ENCODE assay signal across 22 mouse cellular contexts in the genomic region with DNA sequence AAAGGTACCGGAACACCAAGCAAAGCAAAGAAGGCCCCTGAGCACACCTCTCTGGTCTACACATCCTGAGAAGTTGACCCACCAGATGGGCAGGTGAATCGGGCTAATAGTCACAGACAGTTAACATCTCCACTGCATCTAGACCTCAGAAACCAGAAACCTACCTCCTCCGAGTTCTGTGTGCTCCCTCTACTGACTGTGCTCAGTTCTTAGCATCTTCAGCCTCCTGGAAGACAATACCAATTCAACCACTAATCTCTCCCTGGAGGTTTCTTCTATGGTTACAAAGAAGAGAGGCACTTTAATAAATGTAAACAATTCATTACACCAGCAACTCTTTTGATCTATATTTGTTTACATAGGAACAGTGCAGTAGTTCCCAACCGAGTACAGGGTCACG. TPM values are rescaled to one million over a fixed set of nuclear protein-coding genes. Genes with fewer than 3 reads are reported as not detected.
DNase-seq lines count a peak whose midpoint lies in the region; ATAC-seq lines count a peak whose summit lies in the region.
"Had no signal": no experiment of that assay in that cellular context is flagged by ENCODE, and none has a peak within 500 bp of the region (broad histone marks: within the 10 kb centered on the region; RNA-seq: fewer than 3 reads in every experiment).

No protein-coding gene starts in this region.

- H3K27me3 ChIP-seq in forebrain, embryonic 13.5 days = peaks cover 23% of the 10 kb centered on the region
- H3K27me3 ChIP-seq in forebrain, embryonic 12.5 days = peaks cover 38% of the 10 kb centered on the region
- no peaks in the 10 kb centered on the region for H3K27me3 ChIP-seq in hindbrain, embryonic 15.5 days
- H3K27me3 ChIP-seq in hindbrain, embryonic 12.5 days = peaks cover 25% of the 10 kb centered on the region
- no peaks in the 10 kb centered on the region for H3K27me3 ChIP-seq in forebrain, embryonic 16.5 days (replicated peaks; ENCODE audit: control insufficient read depth, insufficient read depth, low read length)
- H3K27me3 ChIP-seq in neural tube, embryonic 14.5 days (ENCODE audit: control insufficient read depth, insufficient read depth, low read length) = no peaks in the 10 kb centered on the region

- H3K4me2 ChIP-seq in forebrain, embryonic 13.5 days = peak overlapping the region; percentile 53
- no peak overlapping the region for H3K4me2 ChIP-seq in forebrain, embryonic 12.5 days
- peak overlapping the region; percentile 68 for H3K4me2 ChIP-seq in hindbrain, embryonic 15.5 days
- H3K4me2 ChIP-seq in hindbrain, embryonic 12.5 days (replicated peaks) = no peak overlapping the region
- H3K4me2 ChIP-seq in forebrain, embryonic 16.5 days (ENCODE audit: low read length) = peak overlapping the region; percentile 71
- H3K4me2 ChIP-seq in neural tube, embryonic 14.5 days (ENCODE audit: low read depth, low read length) = peak overlapping the region; percentile 72
- H3K4me2 ChIP-seq: embryonic facial prominence, embryonic 12.5 days; heart, embryonic 12.5 days had no signal

- peaks cover 45% of the 10 kb centered on the region for H3K4me1 ChIP-seq in forebrain, embryonic 13.5 days
- H3K4me1 ChIP-seq in forebrain, embryonic 12.5 days = peaks cover 11% of the 10 kb centered on the region
- H3K4me1 ChIP-seq in hindbrain, embryonic 15.5 days (replicated peaks) = peaks cover 65% of the 10 kb centered on the region
- peaks cover 6% of the 10 kb centered on the region for H3K4me1 ChIP-seq in hindbrain, embryonic 12.5 days
- H3K4me1 ChIP-seq in forebrain, embryonic 16.5 days (replicated peaks; ENCODE audit: control insufficient read depth, insufficient read depth, low read length) = peaks cover 44% of the 10 kb centered on the region
- peaks cover 23% of the 10 kb centered on the region for H3K4me1 ChIP-seq in neural tube, embryonic 14.5 days (ENCODE audit: control insufficient read depth, insufficient read depth, low read length)

- no peaks in the 10 kb centered on the region for H3K9me3 ChIP-seq in forebrain, embryonic 13.5 days (replicated peaks)
- no peaks in the 10 kb centered on the region for H3K9me3 ChIP-seq in forebrain, embryonic 12.5 days
- no peaks in the 10 kb centered on the region for H3K9me3 ChIP-seq in hindbrain, embryonic 15.5 days
- H3K9me3 ChIP-seq in hindbrain, embryonic 12.5 days (replicated peaks) = no peaks in the 10 kb centered on the region
- no peaks in the 10 kb centered on the region for H3K9me3 ChIP-seq in forebrain, embryonic 16.5 days (ENCODE audit: control insufficient read depth, low read length)
- no peaks in the 10 kb centered on the region for H3K9me3 ChIP-seq in neural tube, embryonic 14.5 days (ENCODE audit: control insufficient read depth, low read length)
- H3K9me3 ChIP-seq: embryonic facial prominence, embryonic 12.5 days; heart, embryonic 12.5 days; limb, embryonic 10.5 days had no signal

- no peak overlapping the region for H3K9ac ChIP-seq in forebrain, embryonic 13.5 days
- no peak overlapping the region for H3K9ac ChIP-seq in forebrain, embryonic 12.5 days
- H3K9ac ChIP-seq in hindbrain, embryonic 15.5 days = no peak overlapping the region
- no peak overlapping the region for H3K9ac ChIP-seq in hindbrain, embryonic 12.5 days
- no peak overlapping the region for H3K9ac ChIP-seq in forebrain, embryonic 16.5 days (replicated peaks; ENCODE audit: low read depth, low read length)
- H3K9ac ChIP-seq in neural tube, embryonic 14.5 days (replicated peaks; ENCODE audit: low read depth, low read length) = no peak overlapping the region
- H3K9ac ChIP-seq: embryonic facial prominence, embryonic 12.5 days; heart, embryonic 12.5 days; liver, postnatal 0 days had no signal

- H3K27ac ChIP-seq in forebrain, embryonic 13.5 days = no peak overlapping the region
- no peak overlapping the region for H3K27ac ChIP-seq in forebrain, embryonic 12.5 days
- no peak overlapping the region for H3K27ac ChIP-seq in hindbrain, embryonic 15.5 days (replicated peaks)
- H3K27ac ChIP-seq in hindbrain, embryonic 12.5 days = no peak overlapping the region
- H3K27ac ChIP-seq in forebrain, embryonic 16.5 days (ENCODE audit: low read length) = no peak overlapping the region
- no peak overlapping the region for H3K27ac ChIP-seq in neural tube, embryonic 14.5 days (ENCODE audit: low read depth, low read length)
- H3K27ac ChIP-seq: embryonic facial prominence, embryonic 12.5 days; limb, embryonic 10.5 days had no signal

- no peaks in the 10 kb centered on the region for H3K36me3 ChIP-seq in forebrain, embryonic 13.5 days (ENCODE audit: poor library complexity, severe bottlenecking)
- H3K36me3 ChIP-seq in forebrain, embryonic 12.5 days (replicated peaks) = no peaks in the 10 kb centered on the region
- H3K36me3 ChIP-seq in hindbrain, embryonic 15.5 days = no peaks in the 10 kb centered on the region
- no peaks in the 10 kb centered on the region for H3K36me3 ChIP-seq in hindbrain, embryonic 12.5 days
- H3K36me3 ChIP-seq in forebrain, embryonic 16.5 days (ENCODE audit: control insufficient read depth, insufficient read depth) = no peaks in the 10 kb centered on the region
- no peaks in the 10 kb centered on the region for H3K36me3 ChIP-seq in neural tube, embryonic 14.5 days (ENCODE audit: control insufficient read depth, insufficient read depth, low read length)
- H3K36me3 ChIP-seq: embryonic facial prominence, embryonic 12.5 days; heart, embryonic 12.5 days; limb, embryonic 10.5 days had no signal

- no peak overlapping the region for H3K4me3 ChIP-seq in forebrain, embryonic 13.5 days
- no peak overlapping the region for H3K4me3 ChIP-seq in forebrain, embryonic 12.5 days (replicated peaks)
- peak overlapping the region; percentile 55 for H3K4me3 ChIP-seq in hindbrain, embryonic 15.5 days
- H3K4me3 ChIP-seq in hindbrain, embryonic 12.5 days = no peak overlapping the region
- H3K4me3 ChIP-seq in forebrain, embryonic 16.5 days (replicated peaks; ENCODE audit: low read length) = peak overlapping the region; percentile 22
- no peak overlapping the region for H3K4me3 ChIP-seq in neural tube, embryonic 14.5 days (ENCODE audit: low read depth, low read length)
- H3K4me3 ChIP-seq: embryonic facial prominence, embryonic 12.5 days; heart, embryonic 12.5 days; limb, embryonic 10.5 days had no signal

- ATAC-seq in forebrain, embryonic 13.5 days = no peak
- ATAC-seq in forebrain, embryonic 12.5 days (ENCODE audit: low FRiP score) = no peak
- ATAC-seq in hindbrain, embryonic 15.5 days (ENCODE audit: low FRiP score, low read depth) = no peak
- no peak for ATAC-seq in hindbrain, embryonic 12.5 days (ENCODE audit: low FRiP score)
- ATAC-seq in forebrain, embryonic 16.5 days = no peak
- ATAC-seq in neural tube, embryonic 14.5 days (ENCODE audit: low read depth) = no peak
- ATAC-seq in erythroblast, adult 5-6 weeks (replicated peaks; ENCODE audit: low FRiP score, poor library complexity, severe bottlenecking) = no peak
- ATAC-seq: inflammation-experienced regulatory T-cells, adult 6 months; liver, postnatal 0 days had no signal

- DNase-seq in gastrocnemius, adult 18-20 months (ENCODE audit: low spot score) = no peak
- DNase-seq: adrenal gland, adult 2 months; cerebellum, adult 9-10 months; heart, postnatal 14 days; kidney, adult 2 months; kidney, postnatal 10 days; liver, postnatal 0 days; lung, postnatal 10 days; right cerebral cortex, postnatal 4 days had no signal

- 72% methylated on average over 5 of the region's 5 CpGs for WGBS in forebrain, embryonic 13.5 days
- WGBS in forebrain, embryonic 12.5 days = 78% methylated on average over 5 of the region's 5 CpGs
- 77% methylated on average over 5 of the region's 5 CpGs for WGBS in hindbrain, embryonic 15.5 days
- 84% methylated on average over 5 of the region's 5 CpGs for WGBS in hindbrain, embryonic 12.5 days
- WGBS in forebrain, embryonic 16.5 days = 73% methylated on average over 5 of the region's 5 CpGs
- 82% methylated on average over 5 of the region's 5 CpGs for WGBS in neural tube, embryonic 14.5 days

RNA-seq across cellular contexts. Expression of a gene that starts 6.0 kb away (rescaled TPM):
- polyA plus RNA-seq in forebrain, embryonic 13.5 days (2015; fragmentation: Nextera tagmentation; extraction: Ambion mirVana) = 34.9 and 44.5 TPM in 2 replicates
- polyA plus RNA-seq in forebrain, embryonic 12.5 days (2016; fragmentation: Nextera tagmentation; extraction: Ambion mirVana) = 7.3 and 9.5 TPM in 2 replicates
- polyA plus RNA-seq in hindbrain, embryonic 15.5 days (2015; fragmentation: Nextera tagmentation; extraction: Ambion mirVana) = 51.0 and 62.4 TPM in 2 replicates
- 10.0 and 15.7 TPM in 2 replicates for polyA plus RNA-seq in hindbrain, embryonic 12.5 days (2016; fragmentation: Nextera tagmentation; extraction: Ambion mirVana)
- polyA plus RNA-seq in forebrain, embryonic 16.5 days (2015; fragmentation: Nextera tagmentation; extraction: Ambion mirVana) = 77.0 and 114 TPM in 2 replicates
- polyA plus RNA-seq in neural tube, embryonic 14.5 days (2014; fragmentation: Nextera tagmentation; extraction: Ambion mirVana) = 58.1 and 87.8 TPM in 2 replicates
- under 1 TPM; 0.02 TPM for total RNA-seq in gastrocnemius, adult 18-20 months (2021)
- total RNA-seq in erythroblast, adult 5-6 weeks (2015; ENCODE audit: low replicate concordance) = not detected in 2 replicates
- total RNA-seq in erythroblast, adult 5-6 weeks (2017; ENCODE audit: low replicate concordance) = not detected in 2 replicates
- total RNA-seq: common myeloid progenitor, adult 5-6 weeks; megakaryocyte, adult 5-6 weeks had no signal
- polyA plus RNA-seq: kidney, adult 2 months had no signal

Comparison
In these comparisons a context has a peak if more than half of its experiments do, and no peak if none do; other contexts are left out.
1. H3K4me2 ChIP-seq: peak in forebrain, embryonic 13.5 days (single experiment), hindbrain, embryonic 15.5 days (single experiment), forebrain, embryonic 16.5 days (single experiment) and neural tube, embryonic 14.5 days (single experiment); none in forebrain, embryonic 12.5 days (single experiment) and hindbrain, embryonic 12.5 days (single experiment).
2. H3K4me3 ChIP-seq: peak in hindbrain, embryonic 15.5 days (single experiment) and forebrain, embryonic 16.5 days (single experiment); none in forebrain, embryonic 13.5 days (single experiment), forebrain, embryonic 12.5 days (single experiment), hindbrain, embryonic 12.5 days (single experiment) and neural tube, embryonic 14.5 days (single experiment).